Mouse (Mus musculus) heart, postnatal 14 days (tissue): ENCODE measurements at regions not wholly inside any gene's neighbourhood (a gene's known extent, or its start where the extent isn't known, plus 50 kb on each side); places are given as distances from the start of the nearest gene placed in this dataset.

Experiments
- DNase-seq, 2 experiments: peaks; one replicate each; pipeline ENCODE4 v3.0.0; 2021 to 2022
- intact Hi-C: fragments of 180-260 bp; cut with DNase I; formaldehyde crosslinking; loops from one replicate; pipeline ENCODE4 v1.15.1; 2025

GRCm38 (mm10) chr9:52850552-52850951, 171.0 kb upstream of the AI593442 start:
- intact Hi-C loops: no loop called here
- no peak for DNase-seq

- intact Hi-C loops: no loop called here
- no peak for DNase-seq
Measured at GRCm38 (mm10) chr9:52849931-52850330, 170.4 kb upstream of the AI593442 start.

DNA sequence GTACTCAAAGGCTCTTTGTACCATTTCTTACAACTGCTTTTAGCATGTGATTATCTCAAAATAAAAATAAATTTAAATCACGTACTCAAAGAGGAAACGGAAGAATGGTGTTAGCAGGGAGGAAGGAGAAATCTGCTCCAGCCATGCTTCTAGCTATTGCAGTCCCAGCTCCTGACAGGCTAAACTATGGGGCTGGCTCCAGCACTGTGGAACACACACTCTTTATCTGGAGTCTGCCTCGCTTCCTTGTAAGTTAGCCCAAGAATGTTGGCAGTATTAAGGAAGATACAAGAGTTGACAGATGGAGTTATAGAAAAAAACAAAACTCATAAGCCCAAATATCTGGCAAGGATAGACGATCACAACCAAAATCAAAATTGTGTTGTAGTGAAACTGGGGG, 161.5 kb upstream of the AI593442 start:
- intact Hi-C loops: no loop called here
- DNase-seq: no peak

DNA sequence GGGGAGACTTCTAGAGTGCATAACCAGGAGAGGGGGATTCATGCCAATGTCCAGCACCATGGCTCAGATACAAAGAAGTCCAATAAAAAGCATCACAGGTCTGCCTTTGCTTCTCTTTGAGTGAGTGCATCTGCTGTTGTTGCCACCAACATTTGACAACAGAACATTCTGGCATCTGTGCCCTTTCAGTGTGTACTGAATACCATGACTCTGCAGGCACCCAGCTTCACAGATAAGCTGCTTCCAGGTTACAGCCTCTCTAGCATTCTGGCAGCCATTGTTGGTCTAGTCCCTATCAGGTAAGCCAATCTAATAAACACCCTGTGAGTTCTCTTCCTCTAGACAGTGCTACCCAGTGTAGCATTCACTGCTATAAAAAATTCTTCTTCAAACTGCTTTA, 160.4 kb upstream of the AI593442 start:
- intact Hi-C loops: loop anchor here (5.0 to 10.0 kb wide), 2 partner anchors 127 to 305 kb away; no protein-coding TSS in a partner anchor
- peak; percentile 8 to 17 for DNase-seq

GRCm38 (mm10) chr9:52836151-52836630, 156.6 kb upstream of the AI593442 start:
- DNase-seq: peak; percentile 31 to 45
- intact Hi-C loops: loop anchor here (5.0 to 10.0 kb wide), 2 partner anchors 131 to 309 kb away; no protein-coding TSS in a partner anchor

DNA sequence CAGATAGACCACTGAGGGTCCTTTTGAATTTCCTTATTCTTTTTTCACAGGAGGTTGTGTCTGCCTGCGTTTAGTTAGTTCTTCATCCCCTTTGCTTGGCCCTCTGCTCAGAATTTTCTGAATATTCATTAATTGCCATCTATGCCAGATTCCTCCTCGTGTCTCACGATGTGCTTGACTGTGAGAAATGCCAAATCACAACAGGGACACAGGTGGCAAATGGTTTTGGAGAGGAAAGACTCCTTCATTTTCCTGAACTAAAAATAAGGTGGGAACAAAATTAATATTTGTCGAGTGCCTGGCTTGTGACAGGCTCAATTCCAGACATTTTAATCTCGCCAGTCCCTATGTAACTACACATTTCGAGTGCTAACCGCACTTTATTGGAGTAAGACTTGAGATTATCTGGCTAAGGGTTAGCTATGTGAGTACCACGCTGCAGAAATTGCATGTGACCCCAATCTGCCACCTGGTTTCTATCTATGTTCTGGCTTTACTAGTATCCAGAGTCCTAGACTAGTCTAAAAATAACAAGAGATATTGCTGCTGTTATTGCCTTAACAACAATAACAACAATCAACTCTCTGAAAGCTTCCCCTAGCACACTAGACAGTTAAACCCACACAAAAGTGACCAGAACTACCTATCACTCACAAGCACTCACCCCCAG, 156.0 kb upstream of the AI593442 start:
- intact Hi-C loops: loop anchor here (5.0 to 10.0 kb wide), 2 partner anchors 132 to 309 kb away; no protein-coding TSS in a partner anchor
- peak in 1 of 2 experiments; percentile 10 for DNase-seq

- DNase-seq: no peak
- intact Hi-C loops: no loop called here
Measured at GRCm38 (mm10) chr9:52826781-52827180, 147.2 kb upstream of the AI593442 start.

DNA sequence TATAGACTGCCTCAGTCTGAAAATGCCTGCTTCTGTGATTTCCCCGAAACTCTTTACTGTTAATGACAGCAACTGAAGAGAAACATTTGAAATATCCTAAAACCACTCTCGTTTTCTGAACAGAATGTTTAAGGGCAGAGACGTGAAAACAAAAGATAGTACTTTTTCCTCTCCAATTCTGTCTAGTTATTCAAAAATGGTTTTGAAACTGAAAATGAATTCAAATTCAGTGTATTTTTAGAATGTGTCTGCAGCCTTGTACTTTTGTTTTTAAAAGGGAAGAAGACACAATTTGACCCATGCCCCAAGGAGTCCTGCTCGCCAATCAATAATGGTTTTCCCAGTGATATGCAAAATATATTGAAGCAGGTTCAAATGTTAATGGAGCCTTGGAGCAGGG, 136.7 kb upstream of the AI593442 start:
- DNase-seq: no peak
- intact Hi-C loops: no loop called here

DNA sequence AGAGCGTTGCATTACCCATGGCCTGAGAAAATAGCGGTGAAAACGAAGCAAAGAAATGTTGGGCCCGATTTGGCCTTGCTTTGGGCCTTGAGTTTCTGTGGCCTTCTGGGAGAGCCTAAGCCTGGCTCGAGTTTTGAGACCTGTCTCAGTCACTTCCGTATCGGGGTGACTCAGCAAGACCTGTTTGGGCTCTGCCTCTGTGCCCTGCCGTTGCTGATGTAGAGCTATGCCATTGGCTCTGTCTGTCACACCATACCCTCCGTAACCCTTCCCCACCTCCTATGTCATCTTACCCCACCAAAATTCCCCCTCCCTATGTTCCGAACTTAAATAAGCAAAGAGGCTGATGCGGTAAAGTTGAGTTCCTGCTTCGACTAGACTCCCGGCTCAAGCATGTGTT, 123.4 kb upstream of the AI593442 start:
- intact Hi-C loops: no loop called here
- no peak for DNase-seq

GRCm38 (mm10) chr9:52801801-52802200, 122.2 kb upstream of the AI593442 start:
- intact Hi-C loops: no loop called here
- no peak for DNase-seq

- peak; percentile 27 to 32 for DNase-seq
- intact Hi-C loops: no loop called here
Measured at GRCm38 (mm10) chr9:52800476-52800875, 120.9 kb upstream of the AI593442 start.

GRCm38 (mm10) chr9:52792596-52792995, 113.0 kb upstream of the AI593442 start:
- intact Hi-C loops: no loop called here
- DNase-seq: peak; percentile 17 to 44

- intact Hi-C loops: no loop called here
- DNase-seq: no peak
Measured at GRCm38 (mm10) chr9:52782520-52782919, 102.9 kb upstream of the AI593442 start.

- intact Hi-C loops: no loop called here
- no peak for DNase-seq
Measured at GRCm38 (mm10) chr9:52776542-52776941, 97.0 kb upstream of the AI593442 start.

- DNase-seq: no peak
- intact Hi-C loops: no loop called here
Measured at GRCm38 (mm10) chr9:52775232-52775631, 95.7 kb upstream of the AI593442 start.

DNA sequence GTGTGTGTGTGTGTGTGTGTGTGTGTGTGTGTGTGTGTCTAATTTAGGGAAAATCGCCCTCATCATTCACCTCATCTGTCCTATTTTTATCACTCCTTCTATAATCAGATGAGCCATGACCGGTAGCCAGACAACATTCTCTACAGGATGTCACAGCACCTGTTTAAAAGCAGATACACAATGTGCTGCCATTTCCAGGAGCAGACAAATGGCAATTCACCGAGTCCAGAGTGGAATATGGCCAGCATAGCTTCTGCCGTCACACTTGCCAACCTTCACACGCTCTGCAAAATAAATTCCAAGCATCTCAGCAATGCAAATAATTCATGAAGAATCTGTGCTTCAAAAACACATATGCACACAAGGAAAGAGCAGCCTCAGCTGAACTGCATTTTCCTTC, 88.5 kb upstream of the AI593442 start:
- DNase-seq: peak in 1 of 2 experiments; percentile 32
- intact Hi-C loops: no loop called here

GRCm38 (mm10) chr9:52765809-52766208, 86.2 kb upstream of the AI593442 start:
- DNase-seq: no peak
- intact Hi-C loops: no loop called here

DNA sequence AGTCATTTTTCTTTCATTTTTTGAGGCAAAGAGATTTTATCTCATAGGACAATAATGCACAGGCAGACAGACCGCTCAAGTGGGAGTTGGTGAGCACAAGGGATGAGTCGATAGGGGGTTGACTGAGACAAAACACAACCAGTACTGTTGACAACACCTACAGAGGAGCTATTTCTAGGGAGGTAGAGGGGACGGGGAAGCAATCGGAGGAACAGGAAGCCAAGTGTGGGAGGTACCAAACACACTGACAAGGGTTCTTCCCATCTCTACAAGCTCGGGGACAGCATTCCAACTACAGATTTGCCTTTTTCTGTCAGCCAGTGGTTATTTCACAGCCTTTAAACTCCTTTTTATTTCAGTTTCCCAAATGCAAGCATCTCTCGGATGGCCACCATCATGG, 83.3 kb upstream of the AI593442 start:
- DNase-seq: no peak
- intact Hi-C loops: no loop called here

GRCm38 (mm10) chr9:52761257-52761656, 81.7 kb upstream of the AI593442 start:
- peak in 1 of 2 experiments; percentile 8 for DNase-seq
- intact Hi-C loops: no loop called here

DNA sequence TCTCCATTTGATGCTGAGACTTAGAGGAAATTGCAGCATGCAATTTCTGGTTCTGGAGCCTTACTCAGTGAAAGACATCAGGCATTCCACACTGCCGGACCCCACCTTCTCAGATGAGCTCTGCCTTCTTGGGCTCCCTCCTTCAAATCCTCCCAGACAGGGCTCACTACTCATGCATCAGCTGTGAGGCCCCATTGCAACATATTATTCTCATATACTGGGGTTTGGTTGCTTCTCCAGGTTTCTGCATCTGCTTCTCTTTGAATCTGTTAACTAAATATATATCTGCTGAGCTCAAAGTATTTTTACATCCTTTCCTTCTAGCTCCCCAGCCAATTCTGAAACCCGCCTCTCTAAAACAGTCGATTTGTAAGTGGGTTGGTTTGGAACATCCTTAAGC, 68.8 kb upstream of the AI593442 start:
- intact Hi-C loops: no loop called here
- no peak for DNase-seq

- intact Hi-C loops: no loop called here
- DNase-seq: no peak
Measured at GRCm38 (mm10) chr9:52738560-52739100, 59.0 kb upstream of the AI593442 start.
